Mouse (Mus musculus) limb, embryonic 14.5 days (tissue): ENCODE measurements at regions not wholly inside any gene's neighbourhood (a gene's known extent, or its start where the extent isn't known, plus 50 kb on each side); places are given as distances from the start of the nearest gene placed in this dataset.
A peak's percentile ranks its signal among the peaks of the same experiment; 100 is the strongest.

Experiments
- ATAC-seq: fragments of 200-750 bp; cut with Nextera tagmentation; 2 replicates; pipeline ENCODE4 v1.8.0; 2017; ENCODE audit warnings: low read depth, moderate number of reproducible peaks, moderate TSS enrichment; ENCODE audit not compliant: low FRiP score
- DNase-seq: peaks from one replicate; pipeline ENCODE4 v3.0.0-alpha.2; 2015; ENCODE audit warnings: low spot score
- H3K27ac ChIP-seq: fragments of 300-500 bp; sonication (generic); replicated peaks from 2 replicates; pipeline ENCODE4 v1.5.1; 2014; ENCODE audit warnings: low read depth, mild to moderate bottlenecking, low read length, moderate library complexity, mixed read lengths
- H3K27me3 ChIP-seq: fragments of 300-500 bp; sonication (generic); 2 replicates; pipeline ENCODE4 v1.6.1; 2014; ENCODE audit warnings: low read length, mixed read lengths; ENCODE audit not compliant: control insufficient read depth, insufficient read depth
- H3K36me3 ChIP-seq: fragments of 300-500 bp; sonication (generic); 2 replicates; pipeline ENCODE4 v1.6.1; 2014; ENCODE audit warnings: mild to moderate bottlenecking, low read length, moderate library complexity, mixed read lengths; ENCODE audit not compliant: control insufficient read depth, insufficient read depth
- H3K4me1 ChIP-seq: fragments of 300-500 bp; sonication (generic); 2 replicates; pipeline ENCODE4 v1.6.1; 2014; ENCODE audit warnings: antibody characterized with exemption, low read length, mixed read lengths; ENCODE audit not compliant: control insufficient read depth, insufficient read depth
- H3K4me2 ChIP-seq: fragments of 300-500 bp; sonication (generic); replicated peaks from 2 replicates; pipeline ENCODE4 v1.6.1; 2014; ENCODE audit warnings: low read depth, mild to moderate bottlenecking, low read length, moderate library complexity; ENCODE audit not compliant: severe bottlenecking
- H3K4me3 ChIP-seq: fragments of 300-500 bp; sonication (generic); replicated peaks from 2 replicates; pipeline ENCODE4 v1.5.1; 2014; ENCODE audit warnings: low read length
- H3K9ac ChIP-seq: fragments of 300-500 bp; sonication (generic); 2 replicates; pipeline ENCODE4 v1.6.1; 2014; ENCODE audit warnings: mild to moderate bottlenecking, low read depth, low read length, moderate library complexity; ENCODE audit not compliant: severe bottlenecking
- H3K9me3 ChIP-seq: fragments of 300-500 bp; sonication (generic); 2 replicates; pipeline ENCODE4 v1.6.1; 2016; ENCODE audit warnings: low read length; ENCODE audit not compliant: control insufficient read depth
- POLR2A ChIP-seq: fragments of 200-500 bp; IDR thresholded peaks from 2 replicates; pipeline ENCODE4 v1.8.0; 2012; ENCODE audit warnings: inconsistent platforms, mild to moderate bottlenecking, moderate library complexity, borderline replicate concordance; ENCODE audit not compliant: insufficient read depth, insufficient read length; ENCODE audit errors: extremely low read depth
- WGBS: fragments of 180-500 bp; shearing (Covaris S2); extraction: QIAGEN DNeasy Blood & Tissue Kit; methylation state at CpG from one replicate; pipeline ENCODE4 v1.1.7; 2014; 5-methylcytosine and 5-hydroxymethylcytosine counted together

- no peaks in the 10 kb centered on the region for H3K27me3 ChIP-seq
- H3K4me1 ChIP-seq = peaks cover 9% of the 10 kb centered on the region
- H3K27ac ChIP-seq = no peak overlapping the region
- H3K4me3 ChIP-seq = no peak overlapping the region
- DNase-seq (no peak), ATAC-seq (no peak)
- no peaks in the 10 kb centered on the region for H3K9me3 ChIP-seq
- H3K4me2 ChIP-seq = no peak overlapping the region
- H3K9ac ChIP-seq = no peak overlapping the region
- no peak for TF ChIP-seq POLR2A
- H3K36me3 ChIP-seq = no peaks in the 10 kb centered on the region
- WGBS = 65% methylated on average over 3 of the region's 3 CpGs
Observed at GRCm38 (mm10) chr13:63696399-63696798, 118.6 kb upstream of the Ercc6l2 start.

DNA sequence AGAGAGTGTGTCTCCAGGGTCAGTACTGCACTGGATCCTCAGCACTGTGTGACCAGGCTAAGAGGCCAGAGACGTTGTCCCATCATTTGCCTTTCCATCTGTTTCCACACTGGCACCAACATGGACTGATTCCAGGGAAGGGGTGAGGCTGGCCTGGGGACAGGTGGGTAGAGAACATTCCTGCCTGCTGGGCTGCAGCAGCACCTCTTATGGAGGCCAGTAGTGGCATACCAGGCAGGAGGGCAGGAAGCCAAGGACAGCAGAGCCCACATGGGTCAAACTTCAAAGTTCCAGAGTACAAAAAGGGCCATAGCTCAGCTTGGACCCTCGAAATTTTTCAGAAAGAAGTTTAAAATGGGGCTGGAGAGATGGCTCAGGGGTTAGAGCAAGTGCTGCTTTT, 115.4 kb upstream of the Ercc6l2 start:
- H3K36me3 ChIP-seq = no peaks in the 10 kb centered on the region
- H3K4me3 ChIP-seq = no peak overlapping the region
- no peak for ATAC-seq
- no peak for TF ChIP-seq POLR2A
- H3K27me3 ChIP-seq = no peaks in the 10 kb centered on the region
- H3K4me1 ChIP-seq = peaks cover 12% of the 10 kb centered on the region
- H3K27ac ChIP-seq = no peak overlapping the region
- H3K4me2 ChIP-seq = no peak overlapping the region
- no peak for DNase-seq
- no peaks in the 10 kb centered on the region for H3K9me3 ChIP-seq
- H3K9ac ChIP-seq = no peak overlapping the region
- WGBS = 64% methylated on average over 2 of the region's 2 CpGs

DNA sequence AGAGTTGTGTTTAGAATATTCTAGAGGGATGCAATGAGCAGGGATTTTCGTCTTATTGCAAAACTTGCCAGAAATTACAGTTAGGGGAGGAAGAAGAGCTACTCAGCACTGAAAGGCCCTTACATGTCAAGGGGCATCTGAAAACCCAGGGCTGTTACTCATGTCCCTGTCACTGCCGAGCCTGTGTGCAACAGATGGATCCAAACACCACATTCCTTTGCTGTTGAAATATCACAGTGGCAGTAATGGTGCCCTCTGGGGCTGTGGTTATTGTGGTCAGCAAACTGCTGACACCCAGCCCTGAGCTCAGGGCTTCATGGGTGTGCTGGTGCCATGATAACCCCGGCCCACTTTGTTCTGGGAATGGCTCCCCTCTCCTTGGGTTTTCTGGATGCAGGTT, 114.3 kb upstream of the Ercc6l2 start:
- DNase-seq = no peak
- Histone ChIP-seq H3K36me3 (no peaks in the 10 kb centered on the region), H3K4me1 (peaks cover 12% of the 10 kb centered on the region), H3K27me3 (no peaks in the 10 kb centered on the region), H3K9ac (no peak overlapping the region), H3K27ac (peak overlapping the region; percentile 35), H3K9me3 (no peaks in the 10 kb centered on the region), H3K4me2 (no peak overlapping the region), H3K4me3 (no peak overlapping the region)
- 58% methylated on average over 3 of the region's 3 CpGs for WGBS
- ATAC-seq = no peak
- TF ChIP-seq POLR2A = no peak

DNA sequence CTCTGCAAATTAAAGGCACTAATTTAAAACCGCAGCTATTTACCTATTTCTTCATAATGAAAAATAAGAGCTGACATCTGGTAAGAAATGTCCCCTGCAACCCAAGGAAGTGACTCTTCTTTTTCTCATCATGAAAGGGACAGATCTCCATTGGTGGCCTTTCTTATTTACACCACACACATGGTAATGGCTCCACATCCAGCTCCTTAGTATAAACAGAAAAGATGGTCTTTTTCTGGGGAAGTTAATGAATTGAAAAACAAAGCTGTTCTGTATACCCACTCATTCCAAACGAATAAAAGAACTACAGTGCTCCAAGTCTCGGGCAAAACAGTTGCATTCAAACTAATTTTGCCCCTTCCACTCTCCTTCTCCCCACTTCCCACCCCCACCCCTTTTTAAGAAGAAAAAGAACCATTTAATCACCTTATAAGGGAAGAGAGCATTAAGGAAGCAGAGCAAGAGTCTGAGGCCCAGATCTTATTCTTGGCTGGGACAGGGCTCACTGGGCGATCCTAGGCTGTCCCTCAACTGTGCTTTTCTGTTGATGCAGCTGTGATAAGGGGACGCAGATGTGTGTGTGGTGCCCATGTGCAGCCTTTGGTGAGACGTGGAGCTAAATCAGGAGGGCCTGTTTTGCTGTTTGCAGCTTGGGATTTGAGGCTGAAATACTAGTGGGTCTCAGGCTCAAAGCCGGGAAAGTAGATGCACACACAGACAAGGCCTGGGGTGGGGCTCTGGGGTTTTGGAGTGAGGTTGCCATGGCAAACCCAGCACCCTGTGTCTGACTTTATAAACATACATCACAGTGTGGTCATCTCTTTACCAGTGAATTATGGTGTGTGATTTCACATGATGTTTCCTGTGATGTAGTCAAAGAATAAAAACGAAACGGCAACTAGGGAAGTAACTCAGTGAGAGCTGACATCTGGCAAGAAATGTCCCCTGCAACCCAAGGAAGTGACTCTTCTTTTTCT, 113.6 kb upstream of the Ercc6l2 start:
- Histone ChIP-seq H3K9me3 (no peaks in the 10 kb centered on the region), H3K4me1 (peaks cover 12% of the 10 kb centered on the region), H3K27ac (peak overlapping the region; percentile 63), H3K4me3 (no peak overlapping the region), H3K9ac (no peak overlapping the region), H3K4me2 (no peak overlapping the region), H3K36me3 (no peaks in the 10 kb centered on the region), H3K27me3 (no peaks in the 10 kb centered on the region)
- no peak for TF ChIP-seq POLR2A
- no peak for DNase-seq
- WGBS = 24% methylated on average over 9 of the region's 9 CpGs
- ATAC-seq = no peak

GRCm38 (mm10) chr13:63708567-63708966, 106.5 kb upstream of the Ercc6l2 start:
- H3K4me1 ChIP-seq = no peaks in the 10 kb centered on the region
- H3K4me2 ChIP-seq = no peak overlapping the region
- no peak overlapping the region for H3K9ac ChIP-seq
- H3K4me3 ChIP-seq = no peak overlapping the region
- no peak for DNase-seq
- H3K27ac ChIP-seq = no peak overlapping the region
- no peak for TF ChIP-seq POLR2A
- no peaks in the 10 kb centered on the region for H3K27me3 ChIP-seq
- H3K9me3 ChIP-seq = 0 out of 2 replicates have a peak, but pooled peaks cover 3% of the 10 kb centered on the region
- WGBS = 86% methylated on average over 2 of the region's 2 CpGs
- H3K36me3 ChIP-seq = no peaks in the 10 kb centered on the region
- no peak for ATAC-seq

- 84% methylated on average over 3 of the region's 3 CpGs for WGBS
Observed at GRCm38 (mm10) chr13:63713137-63713536, 101.9 kb upstream of the Ercc6l2 start.

More at GRCm38 (mm10) chr13:63713137-63713536, 101.9 kb upstream of the Ercc6l2 start:
- H3K27ac ChIP-seq = no peak overlapping the region
- H3K4me3 ChIP-seq = no peak overlapping the region
- H3K27me3 ChIP-seq = no peaks in the 10 kb centered on the region
- 0 out of 2 replicates have a peak, but pooled peaks cover 3% of the 10 kb centered on the region for H3K9me3 ChIP-seq
- H3K9ac ChIP-seq = no peak overlapping the region
- no peaks in the 10 kb centered on the region for H3K36me3 ChIP-seq
- H3K4me1 ChIP-seq = no peaks in the 10 kb centered on the region
- ATAC-seq (no peak), DNase-seq (no peak)
- H3K4me2 ChIP-seq = no peak overlapping the region
- no peak for TF ChIP-seq POLR2A
